ENCODE assay signal across 20 mouse cellular contexts in the genomic region with DNA sequence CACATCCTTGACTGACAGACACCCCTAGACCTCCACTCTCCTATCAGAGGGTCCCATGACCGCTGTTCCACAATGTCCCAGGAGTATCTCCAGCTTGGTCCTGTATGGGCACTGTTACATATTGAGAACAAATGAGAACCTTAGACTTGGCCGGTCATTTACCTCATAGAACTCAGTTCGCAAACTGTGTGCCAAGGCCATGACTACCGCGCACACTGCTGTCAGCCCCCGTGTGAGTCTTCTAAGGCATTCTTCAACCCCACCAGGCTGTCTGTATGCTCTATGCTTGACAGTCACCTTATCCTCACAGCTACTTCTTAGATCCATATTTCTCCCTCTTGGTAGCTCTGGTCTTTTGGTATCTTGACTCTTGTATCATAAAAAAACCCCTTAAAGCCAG. TPM values are rescaled to one million over a fixed set of nuclear protein-coding genes. Genes with fewer than 3 reads are reported as not detected.
DNase-seq lines count a peak whose midpoint lies in the region; ATAC-seq lines count a peak whose summit lies in the region.
"Had no signal": no experiment of that assay in that cellular context is flagged by ENCODE, and none has a peak within 500 bp of the region (broad histone marks: within the 10 kb centered on the region; RNA-seq: fewer than 3 reads in every experiment).

No protein-coding gene starts in this region.

- H3K4me1 ChIP-seq in heart, embryonic 11.5 days (ENCODE audit: control insufficient read depth, insufficient read depth, low read length) = peaks cover 81% of the 10 kb centered on the region
- H3K4me1 ChIP-seq in kidney, embryonic 15.5 days = peaks cover 86% of the 10 kb centered on the region
- H3K4me1 ChIP-seq in midbrain, embryonic 13.5 days (replicated peaks) = peaks cover 69% of the 10 kb centered on the region
- peaks cover 39% of the 10 kb centered on the region for H3K4me1 ChIP-seq in midbrain, embryonic 16.5 days (ENCODE audit: control insufficient read depth, insufficient read depth, low read length)
- peaks cover 55% of the 10 kb centered on the region for H3K4me1 ChIP-seq in stomach, embryonic 15.5 days
- peaks cover 46% of the 10 kb centered on the region for H3K4me1 ChIP-seq in hindbrain, embryonic 16.5 days (ENCODE audit: control insufficient read depth, insufficient read depth, low read depth, low read length)

- no peaks in the 10 kb centered on the region for H3K9me3 ChIP-seq in heart, embryonic 11.5 days (replicated peaks; ENCODE audit: control insufficient read depth, low read length)
- no peaks in the 10 kb centered on the region for H3K9me3 ChIP-seq in kidney, embryonic 15.5 days (replicated peaks)
- no peaks in the 10 kb centered on the region for H3K9me3 ChIP-seq in midbrain, embryonic 13.5 days
- no peaks in the 10 kb centered on the region for H3K9me3 ChIP-seq in midbrain, embryonic 16.5 days (replicated peaks; ENCODE audit: control insufficient read depth, low read length, poor library complexity, severe bottlenecking)
- no peaks in the 10 kb centered on the region for H3K9me3 ChIP-seq in stomach, embryonic 15.5 days
- no peaks in the 10 kb centered on the region for H3K9me3 ChIP-seq in hindbrain, embryonic 16.5 days (ENCODE audit: control insufficient read depth, low read length)
- H3K9me3 ChIP-seq: forebrain, embryonic 10.5 days; midbrain, embryonic 15.5 days had no signal

- peak overlapping the region; percentile 64 for H3K27ac ChIP-seq in heart, embryonic 11.5 days (ENCODE audit: low read depth, low read length)
- H3K27ac ChIP-seq in kidney, embryonic 15.5 days = peak overlapping the region; percentile 29; the same call in 1 of the 2 replicates
- 0 out of 2 replicates have a peak overlapping the region, but pooled peaks have one; percentile 19 for H3K27ac ChIP-seq in midbrain, embryonic 13.5 days
- no peak overlapping the region for H3K27ac ChIP-seq in midbrain, embryonic 16.5 days (ENCODE audit: low read length)
- peak overlapping the region; percentile 31; the same call in 1 of the 2 replicates for H3K27ac ChIP-seq in stomach, embryonic 15.5 days
- H3K27ac ChIP-seq in hindbrain, embryonic 16.5 days (ENCODE audit: low read depth, low read length) = no peak overlapping the region
- H3K27ac ChIP-seq: midbrain, embryonic 15.5 days had no signal

- no peak overlapping the region for H3K4me3 ChIP-seq in heart, embryonic 11.5 days (ENCODE audit: low read depth, low read length)
- H3K4me3 ChIP-seq in kidney, embryonic 15.5 days (replicated peaks) = no peak overlapping the region
- no peak overlapping the region for H3K4me3 ChIP-seq in midbrain, embryonic 13.5 days (replicated peaks)
- no peak overlapping the region for H3K4me3 ChIP-seq in midbrain, embryonic 16.5 days (ENCODE audit: low read depth, low read length)
- no peak overlapping the region for H3K4me3 ChIP-seq in stomach, embryonic 15.5 days (replicated peaks)
- H3K4me3 ChIP-seq in hindbrain, embryonic 16.5 days (ENCODE audit: low read length) = no peak overlapping the region
- H3K4me3 ChIP-seq: forebrain, embryonic 10.5 days; midbrain, embryonic 15.5 days had no signal

- no peaks in the 10 kb centered on the region; the same call in 1 of the 2 replicates for H3K36me3 ChIP-seq in heart, embryonic 11.5 days (ENCODE audit: control insufficient read depth, insufficient read depth, low read length)
- peaks cover 11% of the 10 kb centered on the region; the same call in 1 of the 2 replicates for H3K36me3 ChIP-seq in kidney, embryonic 15.5 days
- H3K36me3 ChIP-seq in midbrain, embryonic 13.5 days = 0 out of 2 replicates have a peak, but pooled peaks cover 4% of the 10 kb centered on the region
- no peaks in the 10 kb centered on the region for H3K36me3 ChIP-seq in midbrain, embryonic 16.5 days (ENCODE audit: control insufficient read depth, insufficient read depth, low read length)
- H3K36me3 ChIP-seq in stomach, embryonic 15.5 days = no peaks in the 10 kb centered on the region
- H3K36me3 ChIP-seq in hindbrain, embryonic 16.5 days (ENCODE audit: control insufficient read depth, insufficient read depth, low read length) = 0 out of 2 replicates have a peak, but pooled peaks cover under 1% of the 10 kb centered on the region
- H3K36me3 ChIP-seq: midbrain, embryonic 15.5 days had no signal

- peak overlapping the region; percentile 49; the same call in 1 of the 2 replicates for H3K9ac ChIP-seq in heart, embryonic 11.5 days (ENCODE audit: low read depth, low read length)
- no peak overlapping the region for H3K9ac ChIP-seq in kidney, embryonic 15.5 days
- no peak overlapping the region for H3K9ac ChIP-seq in midbrain, embryonic 13.5 days (replicated peaks)
- H3K9ac ChIP-seq in midbrain, embryonic 16.5 days (ENCODE audit: low read depth, low read length) = no peak overlapping the region
- H3K9ac ChIP-seq in stomach, embryonic 15.5 days = no peak overlapping the region
- H3K9ac ChIP-seq in hindbrain, embryonic 16.5 days (ENCODE audit: low read depth, low read length) = no peak overlapping the region
- H3K9ac ChIP-seq: midbrain, embryonic 15.5 days had no signal

- H3K4me2 ChIP-seq in heart, embryonic 11.5 days = no peak overlapping the region
- no peak overlapping the region for H3K4me2 ChIP-seq in kidney, embryonic 15.5 days
- H3K4me2 ChIP-seq in midbrain, embryonic 13.5 days (replicated peaks) = no peak overlapping the region
- H3K4me2 ChIP-seq in midbrain, embryonic 16.5 days (ENCODE audit: low read length) = no peak overlapping the region
- no peak overlapping the region for H3K4me2 ChIP-seq in stomach, embryonic 15.5 days
- no peak overlapping the region for H3K4me2 ChIP-seq in hindbrain, embryonic 16.5 days (ENCODE audit: low read length)
- H3K4me2 ChIP-seq: midbrain, embryonic 15.5 days had no signal

- WGBS in heart, embryonic 11.5 days (ENCODE audit: insufficient replicate concordance) = 78% methylated on average over 6 of the region's 6 CpGs
- 89% methylated on average over 6 of the region's 6 CpGs for WGBS in kidney, embryonic 15.5 days
- 96% methylated on average over 6 of the region's 6 CpGs for WGBS in midbrain, embryonic 13.5 days
- 93% methylated on average over 6 of the region's 6 CpGs for whole genome bisulfite sequencing in midbrain, embryonic 16.5 days
- WGBS in stomach, embryonic 15.5 days = 88% methylated on average over 6 of the region's 6 CpGs
- WGBS in hindbrain, embryonic 16.5 days = 93% methylated on average over 6 of the region's 6 CpGs

- no peak for ATAC-seq in heart, embryonic 11.5 days (replicated peaks; ENCODE audit: insufficient number of reproducible peaks, low FRiP score, low TSS enrichment)
- ATAC-seq in kidney, embryonic 15.5 days (replicated peaks; ENCODE audit: low FRiP score) = no peak
- no peak for ATAC-seq in midbrain, embryonic 13.5 days
- ATAC-seq in midbrain, embryonic 16.5 days = no peak
- ATAC-seq in stomach, embryonic 15.5 days (ENCODE audit: insufficient read depth, low FRiP score, low read depth) = no peak
- no peak for ATAC-seq in hindbrain, embryonic 16.5 days
- ATAC-seq: midbrain, embryonic 15.5 days had no signal

- no peaks in the 10 kb centered on the region for H3K27me3 ChIP-seq in heart, embryonic 11.5 days (ENCODE audit: control insufficient read depth, insufficient read depth, low read length)
- no peaks in the 10 kb centered on the region for H3K27me3 ChIP-seq in kidney, embryonic 15.5 days
- no peaks in the 10 kb centered on the region for H3K27me3 ChIP-seq in midbrain, embryonic 13.5 days
- no peaks in the 10 kb centered on the region for H3K27me3 ChIP-seq in midbrain, embryonic 16.5 days (ENCODE audit: control insufficient read depth, insufficient read depth, low read depth, low read length)
- H3K27me3 ChIP-seq in stomach, embryonic 15.5 days (replicated peaks) = no peaks in the 10 kb centered on the region
- no peaks in the 10 kb centered on the region for H3K27me3 ChIP-seq in hindbrain, embryonic 16.5 days (replicated peaks; ENCODE audit: control insufficient read depth, insufficient read depth, low read length)
- H3K27me3 ChIP-seq: midbrain, embryonic 15.5 days had no signal

- DNase-seq in heart, postnatal 4 days = no peak
- DNase-seq in kidney, adult 18-20 months = no peak
- DNase-seq: cerebellum, adult 11 months; gastrocnemius, postnatal 36 days; liver; retina, postnatal 1 day had no signal

RNA-seq across cellular contexts. Expression of a gene that starts 20.6 kb away (rescaled TPM):
- 41.5 and 45.9 TPM in 2 replicates for polyA plus RNA-seq in heart, embryonic 11.5 days (2014; fragmentation: Nextera tagmentation; extraction: Ambion mirVana)
- total RNA-seq in heart, postnatal 4 days (2021) = 10 to 100 TPM; 60.5 to 61.2 TPM
- polyA plus RNA-seq in kidney, embryonic 15.5 days (2015; fragmentation: Nextera tagmentation; extraction: Ambion mirVana) = 46.4 and 51.3 TPM in 2 replicates
- polyA plus RNA-seq in midbrain, embryonic 13.5 days (2015; fragmentation: Nextera tagmentation; extraction: Ambion mirVana) = 38.9 and 41.9 TPM in 2 replicates
- polyA plus RNA-seq in midbrain, embryonic 16.5 days (2015; fragmentation: Nextera tagmentation; extraction: Ambion mirVana) = 34.0 and 34.8 TPM in 2 replicates
- 40.4 and 42.8 TPM in 2 replicates for polyA plus RNA-seq in stomach, embryonic 15.5 days (2015; fragmentation: Nextera tagmentation; extraction: Ambion mirVana)
- 32.0 and 40.0 TPM in 2 replicates for polyA plus RNA-seq in hindbrain, embryonic 16.5 days (2015; fragmentation: Nextera tagmentation; extraction: Ambion mirVana)

RNA-seq across cellular contexts. Expression of a gene that starts 46.4 kb away (rescaled TPM):
- polyA plus RNA-seq in heart, embryonic 11.5 days (2014; fragmentation: Nextera tagmentation; extraction: Ambion mirVana) = 8.1 and 10.5 TPM in 2 replicates
- 1 to 10 TPM; 4.6 to 6.4 TPM for total RNA-seq in heart, postnatal 4 days (2021)
- 32.9 and 33.0 TPM in 2 replicates for polyA plus RNA-seq in kidney, embryonic 15.5 days (2015; fragmentation: Nextera tagmentation; extraction: Ambion mirVana)
- polyA plus RNA-seq in midbrain, embryonic 13.5 days (2015; fragmentation: Nextera tagmentation; extraction: Ambion mirVana) = 10.3 and 11.9 TPM in 2 replicates
- 9.7 and 12.8 TPM in 2 replicates for polyA plus RNA-seq in midbrain, embryonic 16.5 days (2015; fragmentation: Nextera tagmentation; extraction: Ambion mirVana)
- 21.9 and 23.8 TPM in 2 replicates for polyA plus RNA-seq in stomach, embryonic 15.5 days (2015; fragmentation: Nextera tagmentation; extraction: Ambion mirVana)
- polyA plus RNA-seq in hindbrain, embryonic 16.5 days (2015; fragmentation: Nextera tagmentation; extraction: Ambion mirVana) = 9.9 and 10.5 TPM in 2 replicates

RNA-seq across cellular contexts. Expression of a gene that starts 46.5 kb away (rescaled TPM):
- polyA plus RNA-seq in heart, embryonic 11.5 days (2014; fragmentation: Nextera tagmentation; extraction: Ambion mirVana) = 67.5 and 83.5 TPM in 2 replicates
- total RNA-seq in heart, postnatal 4 days (2021) = 10 to 100 TPM; 29.6 to 31.1 TPM
- 143 and 145 TPM in 2 replicates for polyA plus RNA-seq in kidney, embryonic 15.5 days (2015; fragmentation: Nextera tagmentation; extraction: Ambion mirVana)
- 226 and 238 TPM in 2 replicates for polyA plus RNA-seq in midbrain, embryonic 13.5 days (2015; fragmentation: Nextera tagmentation; extraction: Ambion mirVana)
- 213 and 226 TPM in 2 replicates for polyA plus RNA-seq in midbrain, embryonic 16.5 days (2015; fragmentation: Nextera tagmentation; extraction: Ambion mirVana)
- 98.2 and 103 TPM in 2 replicates for polyA plus RNA-seq in stomach, embryonic 15.5 days (2015; fragmentation: Nextera tagmentation; extraction: Ambion mirVana)
- polyA plus RNA-seq in hindbrain, embryonic 16.5 days (2015; fragmentation: Nextera tagmentation; extraction: Ambion mirVana) = 211 and 247 TPM in 2 replicates

RNA-seq across cellular contexts. Expression of a gene that starts 53.5 kb away (rescaled TPM):
- polyA plus RNA-seq in heart, embryonic 11.5 days (2014; fragmentation: Nextera tagmentation; extraction: Ambion mirVana) = 0.97 and 1.1 TPM in 2 replicates
- under 1 TPM in 1 of 2 experiments, not detected in 1; 0.23 TPM for total RNA-seq in heart, postnatal 4 days (2021)
- 0.12 and 0.79 TPM in 2 replicates for polyA plus RNA-seq in kidney, embryonic 15.5 days (2015; fragmentation: Nextera tagmentation; extraction: Ambion mirVana)
- not detected in 2 replicates for polyA plus RNA-seq in midbrain, embryonic 13.5 days (2015; fragmentation: Nextera tagmentation; extraction: Ambion mirVana)
- polyA plus RNA-seq in midbrain, embryonic 16.5 days (2015; fragmentation: Nextera tagmentation; extraction: Ambion mirVana) = not detected in 2 replicates
- polyA plus RNA-seq in stomach, embryonic 15.5 days (2015; fragmentation: Nextera tagmentation; extraction: Ambion mirVana) = not detected in 2 replicates
- polyA plus RNA-seq in hindbrain, embryonic 16.5 days (2015; fragmentation: Nextera tagmentation; extraction: Ambion mirVana) = not detected in 2 replicates
- total RNA-seq: ES-E14; gastrocnemius, postnatal 36 days; layer of hippocampus, adult 8-10 months; left cerebral cortex, postnatal 10 days had no signal
- polyA plus RNA-seq: embryonic facial prominence, embryonic 11.5 days; forebrain, embryonic 10.5 days; frontal cortex, adult 2 months; midbrain, embryonic 15.5 days; stomach, embryonic 14.5 days had no signal

Comparison
In these comparisons a context has a peak if more than half of its experiments do, and no peak if none do; other contexts are left out.
1. H3K27ac ChIP-seq: peak in heart, embryonic 11.5 days (single experiment), kidney, embryonic 15.5 days (single experiment), midbrain, embryonic 13.5 days (single experiment) and stomach, embryonic 15.5 days (single experiment); none in midbrain, embryonic 16.5 days (single experiment) and hindbrain, embryonic 16.5 days (single experiment).